Mouse (Mus musculus) heart, embryonic 11.5 days (tissue): ENCODE measurements around the gene D430041D05Rik. TPM values are rescaled to one million over a fixed set of nuclear protein-coding genes. Genes with fewer than 3 reads are reported as not detected.

Experiments used
- ATAC-seq: fragments of 200-750 bp; cut with Nextera tagmentation; replicated peaks from 2 replicates; pipeline ENCODE4 v1.8.0; 2017; ENCODE audit warnings: moderate library complexity; ENCODE audit not compliant: insufficient number of reproducible peaks, low FRiP score, low TSS enrichment
- H3K27ac ChIP-seq: fragments of 300-500 bp; sonication (generic); 2 replicates; pipeline ENCODE4 v1.5.1; 2014; ENCODE audit warnings: mild to moderate bottlenecking, low read depth, low read length
- H3K27me3 ChIP-seq: fragments of 300-500 bp; sonication (generic); 2 replicates; pipeline ENCODE4 v1.6.1; 2014; ENCODE audit warnings: mild to moderate bottlenecking, low read length, mixed read lengths; ENCODE audit not compliant: control insufficient read depth, insufficient read depth
- H3K36me3 ChIP-seq: fragments of 300-500 bp; sonication (generic); 2 replicates; pipeline ENCODE4 v1.6.1; 2014; ENCODE audit warnings: mild to moderate bottlenecking, low read length, moderate library complexity, mixed read lengths; ENCODE audit not compliant: control insufficient read depth, insufficient read depth
- H3K4me1 ChIP-seq: fragments of 300-500 bp; sonication (generic); 2 replicates; pipeline ENCODE4 v1.6.1; 2014; ENCODE audit warnings: low read length; ENCODE audit not compliant: control insufficient read depth, insufficient read depth
- H3K4me2 ChIP-seq: fragments of 300-500 bp; sonication (generic); 2 replicates; pipeline ENCODE4 v1.6.1; 2014; ENCODE audit warnings: mild to moderate bottlenecking, moderate library complexity
- H3K4me3 ChIP-seq: fragments of 300-500 bp; sonication (generic); 2 replicates; pipeline ENCODE4 v1.5.1; 2014; ENCODE audit warnings: low read depth, low read length
- H3K9ac ChIP-seq: fragments of 300-500 bp; sonication (generic); 2 replicates; pipeline ENCODE4 v1.6.1; 2014; ENCODE audit warnings: mild to moderate bottlenecking, low read depth, low read length, moderate library complexity
- H3K9me3 ChIP-seq: fragments of 300-500 bp; sonication (generic); replicated peaks from 2 replicates; pipeline ENCODE4 v1.6.1; 2016; ENCODE audit warnings: low read length; ENCODE audit not compliant: control insufficient read depth
- WGBS: fragments of 180-500 bp; shearing (Covaris S2); extraction: QIAGEN DNeasy Blood & Tissue Kit; methylation state at CpG from one replicate; pipeline ENCODE4 v1.1.7; 2014; ENCODE audit not compliant: insufficient replicate concordance; 5-methylcytosine and 5-hydroxymethylcytosine counted together
- polyA plus RNA-seq: library from polyadenylated mRNA; unstranded; fragments of >200 nt; fragmentation: Nextera tagmentation; extraction: Ambion mirVana; gene quantifications from 2 replicates; pipeline ENCODE4 v1.2.1, GENCODE M21; 2014

D430041D05Rik gene
- polyA plus RNA-seq, 1 experiment from 2014 or later: 0.34 TPM

DNA sequence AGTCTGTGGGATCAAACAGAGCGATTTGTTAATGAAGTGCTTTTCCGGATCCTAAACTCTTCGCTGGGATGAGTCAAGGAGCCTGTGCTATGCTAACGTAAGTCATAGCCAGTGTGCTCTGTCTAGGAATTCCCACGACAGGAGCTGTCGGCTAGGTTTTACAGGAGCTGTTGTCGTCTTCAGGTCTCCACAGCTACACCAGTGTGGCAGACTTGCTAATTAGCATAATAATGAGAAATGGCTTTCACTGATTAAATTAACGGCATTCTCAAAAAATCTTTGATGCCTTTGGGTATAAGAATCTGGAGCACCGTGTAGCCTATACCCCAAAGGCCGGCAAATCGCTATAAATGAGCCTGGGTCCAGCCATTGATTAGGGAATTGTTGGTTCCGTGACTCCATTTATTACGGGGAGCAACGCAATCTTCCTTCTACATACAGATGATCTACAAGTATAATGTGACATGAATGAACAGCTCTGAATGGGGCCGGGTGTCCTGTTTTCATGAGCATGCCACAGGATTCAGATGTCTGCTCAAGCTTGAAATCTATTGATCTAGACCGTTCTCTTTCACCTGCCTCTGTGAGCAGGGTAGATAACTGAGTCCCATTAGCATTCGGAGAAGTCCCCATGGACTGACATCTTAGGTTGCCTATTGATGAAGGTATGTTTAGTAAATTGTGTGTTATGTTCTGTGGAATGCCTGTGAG, 242.5 kb downstream of the D430041D05Rik start:
- H3K27ac ChIP-seq: no peak overlapping the region
- H3K9me3 ChIP-seq: no peaks in the 10 kb centered on the region
- no peak overlapping the region for H3K9ac ChIP-seq
- H3K4me3 ChIP-seq: no peak overlapping the region
- no peak for ATAC-seq
- H3K27me3 ChIP-seq: no peaks in the 10 kb centered on the region
- H3K4me1 ChIP-seq: no peaks in the 10 kb centered on the region
- H3K4me2 ChIP-seq: no peak overlapping the region
- WGBS: 86% methylated on average over 17 of the region's 17 CpGs
- no peaks in the 10 kb centered on the region for H3K36me3 ChIP-seq

GRCm38 (mm10) chr2:104167765-104168164, 243.0 kb downstream of the D430041D05Rik start:
- no peak overlapping the region for H3K9ac ChIP-seq
- H3K4me3 ChIP-seq: no peak overlapping the region
- no peaks in the 10 kb centered on the region for H3K4me1 ChIP-seq
- H3K27me3 ChIP-seq: no peaks in the 10 kb centered on the region
- H3K27ac ChIP-seq: no peak overlapping the region
- no peaks in the 10 kb centered on the region for H3K9me3 ChIP-seq
- H3K4me2 ChIP-seq: no peak overlapping the region
- 91% methylated on average over 23 of the region's 23 CpGs for WGBS
- no peaks in the 10 kb centered on the region for H3K36me3 ChIP-seq
- ATAC-seq: no peak

- no peaks in the 10 kb centered on the region for H3K9me3 ChIP-seq
- no peak for ATAC-seq
- no peaks in the 10 kb centered on the region for H3K36me3 ChIP-seq
- no peaks in the 10 kb centered on the region for H3K4me1 ChIP-seq
- no peak overlapping the region for H3K4me2 ChIP-seq
- H3K9ac ChIP-seq: no peak overlapping the region
- no peak overlapping the region for H3K4me3 ChIP-seq
- H3K27me3 ChIP-seq: no peaks in the 10 kb centered on the region
- 73% methylated on average over 2 of the region's 2 CpGs for WGBS
- H3K27ac ChIP-seq: no peak overlapping the region
Observed at GRCm38 (mm10) chr2:104165631-104166030, 245.2 kb downstream of the D430041D05Rik start.

DNA sequence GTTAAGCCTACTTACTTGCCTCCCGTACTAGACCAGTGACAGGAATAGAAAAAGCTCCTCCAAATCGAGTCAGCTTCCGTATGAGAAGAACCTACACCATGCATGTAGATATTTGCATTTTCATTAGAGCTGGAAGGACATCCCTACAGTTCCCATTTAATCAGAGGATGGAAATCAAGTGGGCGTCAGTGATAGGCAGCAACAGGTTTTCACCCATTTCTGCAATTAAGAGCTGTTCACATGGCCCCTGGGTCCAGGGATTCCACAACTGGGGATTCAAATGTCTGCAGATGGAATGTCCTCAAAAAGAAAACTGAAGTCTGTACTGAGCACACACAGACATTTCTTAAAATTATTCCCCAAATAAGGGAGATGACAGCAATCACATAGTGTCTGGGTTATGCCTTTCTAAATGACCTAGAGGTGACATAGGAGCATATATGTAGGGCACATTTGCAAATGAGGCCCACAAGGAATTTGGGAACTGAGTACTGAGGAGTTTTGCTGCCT, 246.8 kb downstream of the D430041D05Rik start:
- no peak overlapping the region for H3K9ac ChIP-seq
- no peaks in the 10 kb centered on the region for H3K36me3 ChIP-seq
- no peaks in the 10 kb centered on the region for H3K4me1 ChIP-seq
- no peaks in the 10 kb centered on the region for H3K27me3 ChIP-seq
- H3K4me2 ChIP-seq: no peak overlapping the region
- H3K9me3 ChIP-seq: no peaks in the 10 kb centered on the region
- ATAC-seq: no peak
- no peak overlapping the region for H3K4me3 ChIP-seq
- 77% methylated on average over 4 of the region's 4 CpGs for WGBS
- H3K27ac ChIP-seq: no peak overlapping the region

DNA sequence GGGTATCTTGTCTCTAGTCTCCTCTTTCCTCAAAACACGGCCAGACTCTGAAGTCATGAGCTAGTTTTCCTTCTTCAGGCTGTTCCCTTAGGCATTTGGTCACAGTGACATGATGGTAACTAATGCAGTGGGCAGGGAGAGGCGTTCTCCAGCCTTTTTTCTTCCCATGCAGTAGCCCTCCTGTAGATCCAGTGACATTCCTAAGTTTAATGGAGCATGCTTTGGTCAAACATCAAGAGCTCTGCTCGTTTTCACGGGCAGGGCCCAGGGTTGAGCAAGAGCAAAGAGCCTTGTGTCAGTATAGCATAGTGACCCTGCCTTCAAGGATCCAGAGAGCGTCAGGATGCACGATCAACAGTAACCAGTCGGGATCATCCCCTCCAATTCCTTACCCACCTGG, 247.4 kb downstream of the D430041D05Rik start:
- H3K9me3 ChIP-seq: no peaks in the 10 kb centered on the region
- no peak overlapping the region for H3K4me3 ChIP-seq
- H3K27me3 ChIP-seq: no peaks in the 10 kb centered on the region
- ATAC-seq: no peak
- H3K4me2 ChIP-seq: no peak overlapping the region
- WGBS: 68% methylated on average over 7 of the region's 7 CpGs
- no peaks in the 10 kb centered on the region for H3K4me1 ChIP-seq
- H3K36me3 ChIP-seq: no peaks in the 10 kb centered on the region
- H3K9ac ChIP-seq: no peak overlapping the region
- no peak overlapping the region for H3K27ac ChIP-seq

DNA sequence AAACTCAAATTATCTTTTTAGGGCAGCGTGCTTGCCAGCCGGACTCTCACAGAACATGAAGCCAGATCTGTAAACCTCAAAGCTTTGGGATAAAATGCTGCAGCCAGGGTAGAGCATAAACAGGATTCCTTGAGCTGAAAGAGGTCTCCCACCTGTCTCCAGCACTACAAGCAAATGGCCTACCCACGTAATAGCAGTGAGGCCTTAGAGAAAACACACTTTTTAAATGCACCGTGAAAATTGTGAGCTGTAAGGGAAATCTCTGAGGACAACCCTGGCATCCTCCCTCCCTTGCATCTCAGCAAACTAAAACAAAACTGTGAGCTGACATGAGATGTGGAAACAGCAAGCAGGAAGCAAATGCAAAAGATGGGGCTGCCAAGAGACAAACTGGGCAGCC, 253.0 kb downstream of the D430041D05Rik start:
- no peak overlapping the region for H3K27ac ChIP-seq
- H3K27me3 ChIP-seq: no peaks in the 10 kb centered on the region
- no peak for ATAC-seq
- H3K9ac ChIP-seq: no peak overlapping the region
- no peak overlapping the region for H3K4me2 ChIP-seq
- H3K4me3 ChIP-seq: no peak overlapping the region
- no peaks in the 10 kb centered on the region for H3K36me3 ChIP-seq
- WGBS: 80% methylated on average over 4 of the region's 4 CpGs
- H3K4me1 ChIP-seq: no peaks in the 10 kb centered on the region
- H3K9me3 ChIP-seq: no peaks in the 10 kb centered on the region

DNA sequence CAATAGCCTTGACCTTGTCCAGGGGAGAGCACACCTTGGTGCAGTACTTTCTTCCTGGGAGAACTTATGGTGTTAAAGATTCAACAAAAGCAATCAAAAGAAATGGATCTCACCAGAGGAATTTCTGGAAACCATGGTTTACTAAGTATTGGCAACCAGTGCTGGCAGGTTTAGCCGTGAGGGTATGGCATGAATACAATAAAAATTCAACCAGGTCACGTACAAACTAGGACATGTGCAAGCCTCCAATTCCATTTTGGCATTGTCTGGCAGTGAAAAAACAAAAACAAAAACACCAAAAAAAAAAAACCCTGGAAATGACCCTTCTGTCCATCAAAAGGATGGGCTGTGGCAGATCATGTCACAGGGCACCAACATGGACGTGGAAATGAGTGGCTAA, 256.9 kb downstream of the D430041D05Rik start:
- Histone ChIP-seq H3K4me2 (no peak overlapping the region), H3K9ac (no peak overlapping the region), H3K9me3 (no peaks in the 10 kb centered on the region), H3K27ac (no peak overlapping the region), H3K27me3 (no peaks in the 10 kb centered on the region), H3K4me3 (no peak overlapping the region), H3K36me3 (no peaks in the 10 kb centered on the region), H3K4me1 (no peaks in the 10 kb centered on the region; the same call in 1 of the 2 replicates)
- no peak for ATAC-seq
- WGBS: 84% methylated on average over 3 of the region's 3 CpGs

GRCm38 (mm10) chr2:104153345-104153744, 257.5 kb downstream of the D430041D05Rik start:
- no peak for ATAC-seq

More at GRCm38 (mm10) chr2:104153345-104153744, 257.5 kb downstream of the D430041D05Rik start:
- no peaks in the 10 kb centered on the region; the same call in 1 of the 2 replicates for H3K4me1 ChIP-seq
- H3K27me3 ChIP-seq: no peaks in the 10 kb centered on the region
- H3K27ac ChIP-seq: no peak overlapping the region
- H3K9me3 ChIP-seq: no peaks in the 10 kb centered on the region
- H3K4me2 ChIP-seq: no peak overlapping the region
- WGBS: 73% methylated on average over 4 of the region's 4 CpGs
- H3K4me3 ChIP-seq: no peak overlapping the region
- H3K9ac ChIP-seq: no peak overlapping the region
- H3K36me3 ChIP-seq: no peaks in the 10 kb centered on the region
